Mouse (Mus musculus): ENCODE data around the gene Tmem39a. TPM values are rescaled to one million over a fixed set of nuclear protein-coding genes. Genes with fewer than 3 reads are reported as not detected.

Tmem39a gene
- polyA plus RNA-seq, 1 experiment from 2014 or later = 77.3 TPM

- no peak overlapping the region for H3K4me3 ChIP-seq (ENCODE audit: low read depth, low read length)
- no peak overlapping the region for H3K27ac ChIP-seq (ENCODE audit: low read depth, low read length)
- H3K4me1 ChIP-seq (ENCODE audit: control insufficient read depth, insufficient read depth, low read length) = no peaks in the 10 kb centered on the region
- 100% methylated on average over 3 of the region's 3 CpGs for WGBS (ENCODE audit: insufficient replicate concordance)
- no peaks in the 10 kb centered on the region for H3K27me3 ChIP-seq (ENCODE audit: control insufficient read depth, insufficient read depth, low read length)
- H3K36me3 ChIP-seq (ENCODE audit: control insufficient read depth, insufficient read depth, low read length) = peaks cover 17% of the 10 kb centered on the region; the same call in 1 of the 2 replicates
- H3K9me3 ChIP-seq (replicated peaks; ENCODE audit: control insufficient read depth, low read length) = no peaks in the 10 kb centered on the region
- no peak for ATAC-seq (replicated peaks; ENCODE audit: insufficient number of reproducible peaks, low FRiP score, low TSS enrichment)
- H3K4me2 ChIP-seq = no peak overlapping the region
- no peak overlapping the region for H3K9ac ChIP-seq (ENCODE audit: low read depth, low read length)
These were observed 13.0 kb downstream of the Tmem39a start for GRCm38 (mm10) chr16:38571481-38571880.

GRCm38 (mm10) chr16:38584761-38585160, 26.3 kb downstream of the Tmem39a start:
- Histone ChIP-seq H3K9me3 (replicated peaks; ENCODE audit: control insufficient read depth, low read length) (no peaks in the 10 kb centered on the region), H3K4me3 (ENCODE audit: low read depth, low read length) (no peak overlapping the region), H3K27me3 (ENCODE audit: control insufficient read depth, insufficient read depth, low read length) (no peaks in the 10 kb centered on the region), H3K27ac (ENCODE audit: low read depth, low read length) (no peak overlapping the region), H3K9ac (ENCODE audit: low read depth, low read length) (no peak overlapping the region), H3K4me1 (ENCODE audit: control insufficient read depth, insufficient read depth, low read length) (no peaks in the 10 kb centered on the region), H3K36me3 (ENCODE audit: control insufficient read depth, insufficient read depth, low read length) (peaks cover 24% of the 10 kb centered on the region), H3K4me2 (no peak overlapping the region)
- 85% methylated on average over 7 of the region's 7 CpGs for WGBS (ENCODE audit: insufficient replicate concordance)
- no peak for ATAC-seq (replicated peaks; ENCODE audit: insufficient number of reproducible peaks, low FRiP score, low TSS enrichment)

DNA sequence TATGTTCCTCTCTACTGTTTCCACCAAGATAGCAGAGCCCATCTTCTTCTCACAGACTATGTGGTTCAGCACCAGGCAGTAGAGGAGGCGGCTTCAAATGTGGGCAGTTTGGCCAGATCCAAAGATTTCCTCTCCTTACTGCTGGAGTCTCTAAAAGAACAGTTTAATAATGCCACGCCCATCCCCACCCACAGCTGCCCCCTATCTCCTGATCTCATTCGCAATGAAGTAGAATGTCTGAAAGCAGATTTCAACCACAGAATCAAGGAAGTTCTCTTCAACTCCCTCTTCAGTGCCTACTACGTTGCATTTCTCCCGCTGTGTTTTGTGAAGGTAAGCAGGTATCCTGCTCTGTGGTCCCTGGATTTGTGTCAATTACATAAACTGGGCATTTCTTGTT, 26.7 kb downstream of the Tmem39a start:
- no peak for ATAC-seq (replicated peaks; ENCODE audit: insufficient number of reproducible peaks, low FRiP score, low TSS enrichment)
- H3K9ac ChIP-seq (ENCODE audit: low read depth, low read length) = no peak overlapping the region
- H3K4me2 ChIP-seq = no peak overlapping the region
- H3K4me1 ChIP-seq (ENCODE audit: control insufficient read depth, insufficient read depth, low read length) = no peaks in the 10 kb centered on the region
- no peaks in the 10 kb centered on the region for H3K9me3 ChIP-seq (replicated peaks; ENCODE audit: control insufficient read depth, low read length)
- WGBS (ENCODE audit: insufficient replicate concordance) = 82% methylated on average over 5 of the region's 5 CpGs
- peaks cover 24% of the 10 kb centered on the region for H3K36me3 ChIP-seq (ENCODE audit: control insufficient read depth, insufficient read depth, low read length)
- H3K27ac ChIP-seq (ENCODE audit: low read depth, low read length) = no peak overlapping the region
- no peak overlapping the region for H3K4me3 ChIP-seq (ENCODE audit: low read depth, low read length)
- H3K27me3 ChIP-seq (ENCODE audit: control insufficient read depth, insufficient read depth, low read length) = no peaks in the 10 kb centered on the region

DNA sequence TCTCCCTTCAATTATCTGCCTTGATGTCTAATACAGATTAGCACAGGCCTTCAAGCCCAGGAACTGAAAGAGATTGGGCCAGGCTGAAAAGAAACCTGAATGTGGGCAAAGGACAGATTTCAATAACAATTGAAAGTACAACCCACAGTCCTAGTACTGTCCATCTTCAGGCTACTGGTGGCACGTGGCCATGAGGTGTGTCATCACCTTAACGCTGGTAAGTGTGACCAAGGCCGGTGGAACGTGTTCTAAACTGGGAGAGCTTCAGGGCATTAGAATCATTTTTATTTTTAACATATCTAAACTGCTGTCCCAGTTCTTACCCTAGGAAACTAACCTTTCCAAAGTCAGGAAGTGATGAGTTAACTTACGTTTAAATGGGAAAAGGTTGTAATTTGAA, 28.7 kb downstream of the Tmem39a start:
- no peak overlapping the region for H3K4me3 ChIP-seq (ENCODE audit: low read depth, low read length)

DNA sequence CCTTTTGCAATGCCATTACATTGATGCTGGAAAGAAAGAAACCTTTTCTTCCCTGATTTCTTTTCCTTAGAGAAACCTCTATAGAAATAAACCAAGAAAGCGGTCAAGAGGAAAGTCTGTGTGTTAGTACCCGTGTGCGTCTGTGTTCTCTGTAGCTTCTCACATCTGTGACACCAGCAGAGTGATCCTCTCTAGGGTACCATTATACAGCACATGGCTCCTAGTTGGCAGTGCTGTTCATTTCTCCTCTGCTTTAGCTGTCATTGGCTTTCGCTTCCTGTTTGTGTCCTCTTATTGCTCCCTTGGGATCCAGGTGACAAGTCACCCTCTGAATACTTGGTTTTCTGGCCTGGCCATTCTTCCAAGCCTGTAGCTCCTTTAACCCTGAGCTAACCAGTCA, 29.1 kb downstream of the Tmem39a start:
- ATAC-seq (replicated peaks; ENCODE audit: insufficient number of reproducible peaks, low FRiP score, low TSS enrichment) = no peak
- Histone ChIP-seq H3K4me1 (ENCODE audit: control insufficient read depth, insufficient read depth, low read length) (0 out of 2 replicates have a peak, but pooled peaks cover 3% of the 10 kb centered on the region), H3K27ac (ENCODE audit: low read depth, low read length) (no peak overlapping the region), H3K9me3 (replicated peaks; ENCODE audit: control insufficient read depth, low read length) (no peaks in the 10 kb centered on the region), H3K4me2 (no peak overlapping the region), H3K4me3 (ENCODE audit: low read depth, low read length) (no peak overlapping the region), H3K9ac (ENCODE audit: low read depth, low read length) (no peak overlapping the region), H3K27me3 (ENCODE audit: control insufficient read depth, insufficient read depth, low read length) (no peaks in the 10 kb centered on the region), H3K36me3 (ENCODE audit: control insufficient read depth, insufficient read depth, low read length) (peaks cover 22% of the 10 kb centered on the region)
- WGBS (ENCODE audit: insufficient replicate concordance) = 89% methylated on average over 4 of the region's 4 CpGs

More for the DNA sequence above, 28.7 kb downstream of the Tmem39a start:
- H3K9ac ChIP-seq (ENCODE audit: low read depth, low read length) = no peak overlapping the region
- no peaks in the 10 kb centered on the region for H3K27me3 ChIP-seq (ENCODE audit: control insufficient read depth, insufficient read depth, low read length)
- H3K36me3 ChIP-seq (ENCODE audit: control insufficient read depth, insufficient read depth, low read length) = peaks cover 23% of the 10 kb centered on the region
- H3K4me2 ChIP-seq = no peak overlapping the region
- H3K9me3 ChIP-seq (replicated peaks; ENCODE audit: control insufficient read depth, low read length) = no peaks in the 10 kb centered on the region
- H3K27ac ChIP-seq (ENCODE audit: low read depth, low read length) = no peak overlapping the region
- no peak for ATAC-seq (replicated peaks; ENCODE audit: insufficient number of reproducible peaks, low FRiP score, low TSS enrichment)
- 0 out of 2 replicates have a peak, but pooled peaks cover 3% of the 10 kb centered on the region for H3K4me1 ChIP-seq (ENCODE audit: control insufficient read depth, insufficient read depth, low read length)
- 80% methylated on average over 5 of the region's 5 CpGs for WGBS (ENCODE audit: insufficient replicate concordance)

GRCm38 (mm10) chr16:38591506-38591905, 33.0 kb downstream of the Tmem39a start:
- Histone ChIP-seq H3K36me3 (ENCODE audit: control insufficient read depth, insufficient read depth, low read length) (peaks cover 12% of the 10 kb centered on the region), H3K4me1 (ENCODE audit: control insufficient read depth, insufficient read depth, low read length) (0 out of 2 replicates have a peak, but pooled peaks cover 3% of the 10 kb centered on the region), H3K27ac (ENCODE audit: low read depth, low read length) (0 out of 2 replicates have a peak overlapping the region, but pooled peaks have one; percentile 15), H3K27me3 (ENCODE audit: control insufficient read depth, insufficient read depth, low read length) (no peaks in the 10 kb centered on the region), H3K4me2 (no peak overlapping the region), H3K9ac (ENCODE audit: low read depth, low read length) (no peak overlapping the region), H3K4me3 (ENCODE audit: low read depth, low read length) (no peak overlapping the region), H3K9me3 (replicated peaks; ENCODE audit: control insufficient read depth, low read length) (no peaks in the 10 kb centered on the region)
- no peak for ATAC-seq (replicated peaks; ENCODE audit: insufficient number of reproducible peaks, low FRiP score, low TSS enrichment)
- 62% methylated on average over 3 of the region's 3 CpGs for WGBS (ENCODE audit: insufficient replicate concordance)

DNA sequence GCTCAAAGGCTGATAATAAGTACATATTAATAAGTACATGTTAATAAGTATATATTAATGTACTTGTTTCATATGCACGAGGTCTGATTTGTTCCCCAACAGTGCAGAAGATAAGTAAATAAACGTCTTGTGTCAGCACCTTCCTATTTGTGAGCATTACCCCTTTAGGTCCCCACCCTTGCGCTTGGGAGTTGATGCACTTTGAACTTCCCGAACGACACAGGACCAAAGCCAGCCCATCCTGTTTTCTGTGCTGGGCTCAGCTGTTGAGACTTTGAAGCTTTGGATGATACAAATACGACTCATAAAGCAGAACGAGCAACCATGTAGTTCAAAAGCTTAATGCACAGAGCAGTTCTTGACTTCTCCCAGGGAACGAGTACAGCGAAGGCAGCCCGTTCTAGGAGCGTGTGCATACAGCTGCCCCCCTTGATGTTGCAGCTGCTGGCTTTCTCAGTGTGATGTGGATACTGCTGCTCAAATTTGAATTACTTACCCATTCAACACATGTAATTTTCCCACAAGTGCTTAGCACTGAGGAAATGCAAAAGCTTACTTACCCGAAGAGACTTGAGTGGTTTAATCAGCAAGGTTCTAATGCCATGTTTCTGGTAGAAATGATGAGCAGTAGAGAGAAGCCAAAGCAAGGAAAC, 33.7 kb downstream of the Tmem39a start:
- WGBS (ENCODE audit: insufficient replicate concordance) = 85% methylated on average over 12 of the region's 12 CpGs

GRCm38 (mm10) chr16:38592946-38593345, 34.4 kb downstream of the Tmem39a start:
- no peaks in the 10 kb centered on the region for H3K9me3 ChIP-seq (replicated peaks; ENCODE audit: control insufficient read depth, low read length)
- WGBS (ENCODE audit: insufficient replicate concordance) = 98% methylated on average over 4 of the region's 4 CpGs
- ATAC-seq (replicated peaks; ENCODE audit: insufficient number of reproducible peaks, low FRiP score, low TSS enrichment) = no peak
- 0 out of 2 replicates have a peak, but pooled peaks cover 3% of the 10 kb centered on the region for H3K36me3 ChIP-seq (ENCODE audit: control insufficient read depth, insufficient read depth, low read length)
- no peak overlapping the region for H3K27ac ChIP-seq (ENCODE audit: low read depth, low read length)
- H3K4me3 ChIP-seq (ENCODE audit: low read depth, low read length) = no peak overlapping the region
- 0 out of 2 replicates have a peak, but pooled peaks cover 3% of the 10 kb centered on the region for H3K4me1 ChIP-seq (ENCODE audit: control insufficient read depth, insufficient read depth, low read length)
- no peak overlapping the region for H3K9ac ChIP-seq (ENCODE audit: low read depth, low read length)
- H3K27me3 ChIP-seq (ENCODE audit: control insufficient read depth, insufficient read depth, low read length) = no peaks in the 10 kb centered on the region
- H3K4me2 ChIP-seq = no peak overlapping the region

More for the DNA sequence above, 33.7 kb downstream of the Tmem39a start:
- no peak for ATAC-seq (replicated peaks; ENCODE audit: insufficient number of reproducible peaks, low FRiP score, low TSS enrichment)
- Histone ChIP-seq H3K36me3 (ENCODE audit: control insufficient read depth, insufficient read depth, low read length) (peaks cover 8% of the 10 kb centered on the region; the same call in 1 of the 2 replicates), H3K9ac (ENCODE audit: low read depth, low read length) (no peak overlapping the region), H3K4me1 (ENCODE audit: control insufficient read depth, insufficient read depth, low read length) (0 out of 2 replicates have a peak, but pooled peaks cover 3% of the 10 kb centered on the region), H3K4me3 (ENCODE audit: low read depth, low read length) (no peak overlapping the region), H3K27me3 (ENCODE audit: control insufficient read depth, insufficient read depth, low read length) (no peaks in the 10 kb centered on the region), H3K4me2 (no peak overlapping the region), H3K9me3 (replicated peaks; ENCODE audit: control insufficient read depth, low read length) (no peaks in the 10 kb centered on the region), H3K27ac (ENCODE audit: low read depth, low read length) (no peak overlapping the region)

DNA sequence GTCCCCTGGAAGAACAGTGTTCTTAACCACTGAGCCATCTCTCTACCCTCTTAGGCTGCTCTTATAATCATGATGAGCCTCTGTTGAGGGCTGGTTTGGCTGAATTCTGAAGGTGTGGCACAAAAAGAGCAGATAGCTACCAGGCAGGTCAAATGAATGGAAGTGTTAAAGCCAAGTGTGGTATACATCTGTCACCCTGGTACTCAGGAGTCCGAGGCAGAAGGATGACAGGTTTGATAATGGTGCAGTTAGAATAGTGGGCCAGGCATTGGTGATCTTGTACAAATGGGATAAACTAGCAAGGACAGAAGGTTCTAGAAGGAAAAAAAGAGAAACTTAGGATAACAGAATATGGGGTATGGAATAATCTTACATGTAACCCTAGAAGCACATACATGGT, 35.9 kb downstream of the Tmem39a start:
- Histone ChIP-seq H3K4me2 (no peak overlapping the region), H3K4me3 (ENCODE audit: low read depth, low read length) (no peak overlapping the region), H3K9ac (ENCODE audit: low read depth, low read length) (no peak overlapping the region), H3K27me3 (ENCODE audit: control insufficient read depth, insufficient read depth, low read length) (no peaks in the 10 kb centered on the region), H3K9me3 (replicated peaks; ENCODE audit: control insufficient read depth, low read length) (no peaks in the 10 kb centered on the region), H3K27ac (ENCODE audit: low read depth, low read length) (no peak overlapping the region), H3K4me1 (ENCODE audit: control insufficient read depth, insufficient read depth, low read length) (0 out of 2 replicates have a peak, but pooled peaks cover 3% of the 10 kb centered on the region), H3K36me3 (ENCODE audit: control insufficient read depth, insufficient read depth, low read length) (peaks cover 2% of the 10 kb centered on the region; the same call in 1 of the 2 replicates)
- no peak for ATAC-seq (replicated peaks; ENCODE audit: insufficient number of reproducible peaks, low FRiP score, low TSS enrichment)
- 50% methylated on average over 1 of the region's 1 CpGs for WGBS (ENCODE audit: insufficient replicate concordance)
